ENCODE assay signal across 9 mouse cellular contexts in the genomic region with DNA sequence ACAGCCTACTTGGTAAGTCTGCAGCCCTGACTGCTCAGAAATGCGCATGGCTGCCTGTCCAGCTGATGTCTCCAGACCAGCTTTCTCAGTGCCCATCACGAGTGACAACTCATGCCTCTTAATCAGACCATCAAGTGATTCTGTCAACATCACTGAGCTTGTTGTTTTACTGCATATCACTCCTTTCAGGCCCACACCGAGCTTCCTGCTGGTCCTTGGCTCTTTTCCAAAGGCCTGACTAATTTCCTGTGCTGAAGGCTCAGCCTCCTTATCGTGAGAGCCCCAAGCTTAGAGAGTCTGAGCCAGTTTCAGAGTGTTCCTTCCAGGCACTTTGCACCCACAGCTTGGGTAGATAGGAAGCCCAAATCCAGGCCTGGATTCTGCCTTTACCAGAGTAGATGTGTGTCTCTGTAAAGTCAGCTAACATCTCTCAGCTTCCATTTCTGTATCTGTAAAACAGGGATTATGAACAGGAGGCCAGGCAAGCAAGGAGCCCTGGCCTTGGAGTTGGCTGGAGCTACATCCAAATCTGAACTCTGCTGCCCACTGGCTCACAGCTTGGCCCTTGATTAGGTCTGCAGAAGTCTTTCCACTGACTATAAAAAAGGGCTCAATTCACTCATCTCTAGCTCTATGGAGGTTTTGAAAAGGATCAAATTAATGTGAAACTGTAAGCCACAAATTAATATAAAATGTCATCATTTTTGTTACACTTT. TPM values are rescaled to one million over a fixed set of nuclear protein-coding genes. Genes with fewer than 3 reads are reported as not detected.
DNase-seq lines count a peak whose midpoint lies in the region; ATAC-seq and TF ChIP-seq lines count a peak whose summit lies in the region.
"Had no signal": no experiment of that assay in that cellular context is flagged by ENCODE, and none has a peak within 500 bp of the region (broad histone marks: within the 10 kb centered on the region; RNA-seq: fewer than 3 reads in every experiment).

No protein-coding gene starts in this region.

- intact Hi-C loops in gastrocnemius, adult 2 months (cut with DNase I) = no loop called here
- intact Hi-C loops in gastrocnemius, postnatal 36 days (cut with DNase I) = no loop called here

- H3K4me3 ChIP-seq in gastrocnemius, adult 2 months = no peak overlapping the region
- H3K4me3 ChIP-seq in brown adipose tissue, adult 24 weeks (ENCODE audit: insufficient read depth, low read depth, low read length) = no peak overlapping the region
- no peak overlapping the region for H3K4me3 ChIP-seq in heart, embryonic 14.5 days (ENCODE audit: control insufficient read depth in 1 of 2, insufficient read depth in 1 of 2, low read depth in 1 of 2, low read length in 2 of 2)
- no peak overlapping the region for H3K4me3 ChIP-seq in liver, embryonic 11.5 days (ENCODE audit: low read depth, low read length)
- H3K4me3 ChIP-seq: limb, embryonic 13.5 days had no signal

- H3K4me2 ChIP-seq in heart, embryonic 14.5 days (ENCODE audit: low read length) = 0 out of 2 replicates have a peak overlapping the region, but pooled peaks have one; percentile 6
- no peak overlapping the region for H3K4me2 ChIP-seq in liver, embryonic 11.5 days
- H3K4me2 ChIP-seq: limb, embryonic 13.5 days had no signal

- WGBS in heart, embryonic 14.5 days = 3% methylated on average over 4 of the region's 4 CpGs
- WGBS in liver, embryonic 11.5 days = 25% methylated on average over 4 of the region's 4 CpGs

- no peak for DNase-seq in gastrocnemius, adult 2 months
- no peak for DNase-seq in gastrocnemius, postnatal 36 days
- peak; percentile 67 for DNase-seq in CD4-positive, CD25-positive, alpha-beta regulatory T cell, adult 2 months (ENCODE audit: low read depth, low spot score)
- no peak for DNase-seq in liver, embryonic 11.5 days (ENCODE audit: low spot score)
- DNase-seq in layer of hippocampus, adult 11-12 months (ENCODE audit: low spot score) = no peak

- no peaks in the 10 kb centered on the region for H3K9me3 ChIP-seq in heart, embryonic 14.5 days (ENCODE audit: control insufficient read depth, low read length)
- H3K9me3 ChIP-seq in liver, embryonic 11.5 days (ENCODE audit: control insufficient read depth, low read length) = no peaks in the 10 kb centered on the region
- H3K9me3 ChIP-seq: limb, embryonic 13.5 days had no signal

- no peak overlapping the region for H3K9ac ChIP-seq in heart, embryonic 14.5 days (ENCODE audit: low read length)
- no peak overlapping the region for H3K9ac ChIP-seq in liver, embryonic 11.5 days (ENCODE audit: low read depth, low read length)
- H3K9ac ChIP-seq: limb, embryonic 13.5 days had no signal

- peaks cover 3% of the 10 kb centered on the region; the same call in 1 of the 2 replicates for H3K4me1 ChIP-seq in brown adipose tissue, adult 24 weeks (ENCODE audit: control insufficient read depth, insufficient read depth, insufficient read length, low read length)
- H3K4me1 ChIP-seq in heart, embryonic 14.5 days (ENCODE audit: control insufficient read depth in 2 of 2, insufficient read depth in 2 of 2, low read length in 2 of 2) = peaks cover 6 to 9% of the 10 kb centered on the region in 2 experiments
- peaks cover 4% of the 10 kb centered on the region; the same call in 1 of the 2 replicates for H3K4me1 ChIP-seq in liver, embryonic 11.5 days (replicated peaks; ENCODE audit: control insufficient read depth, insufficient read depth, low read length)

- H3K36me3 ChIP-seq in heart, embryonic 14.5 days (ENCODE audit: control insufficient read depth, insufficient read depth, low read length) = no peaks in the 10 kb centered on the region
- no peaks in the 10 kb centered on the region for H3K36me3 ChIP-seq in liver, embryonic 11.5 days (ENCODE audit: control insufficient read depth, insufficient read depth, low read length)
- H3K36me3 ChIP-seq: limb, embryonic 13.5 days had no signal

- H3K27me3 ChIP-seq in heart, embryonic 14.5 days (ENCODE audit: control insufficient read depth, insufficient read depth, low read length) = no peaks in the 10 kb centered on the region
- no peaks in the 10 kb centered on the region for H3K27me3 ChIP-seq in liver, embryonic 11.5 days (replicated peaks; ENCODE audit: control insufficient read depth, insufficient read depth, low read length)
- H3K27me3 ChIP-seq: limb, embryonic 13.5 days had no signal

- peak; percentile 89 for ATAC-seq in heart, embryonic 14.5 days (ENCODE audit: insufficient number of reproducible peaks, insufficient read depth, low FRiP score, low read depth)
- ATAC-seq in liver, embryonic 11.5 days (replicated peaks; ENCODE audit: low FRiP score) = peak; percentile 70; the same call in 1 of the 2 replicates
- ATAC-seq in neutrophil, adult 5-6 weeks (ENCODE audit: extremely low read depth, insufficient number of reproducible peaks, low FRiP score, poor library complexity, severe bottlenecking) = peak; percentile 82

- TF ChIP-seq CTCF in gastrocnemius, adult 2 months (IDR thresholded peaks at IDR 0.05) = no peak

- H3K27ac ChIP-seq in gastrocnemius, adult 2 months = peak overlapping the region; percentile 68
- peak overlapping the region; percentile 50 for H3K27ac ChIP-seq in brown adipose tissue, adult 24 weeks (replicated peaks; ENCODE audit: low read depth, low read length)
- H3K27ac ChIP-seq in heart, embryonic 14.5 days (replicated peaks in 1 of 2; ENCODE audit: control insufficient read depth in 1 of 2, insufficient read depth in 1 of 2, low read depth in 2 of 2, low read length in 2 of 2) = peak overlapping the region; percentile 61 to 80
- H3K27ac ChIP-seq in liver, embryonic 11.5 days (ENCODE audit: low read depth, low read length) = peak overlapping the region; percentile 32; the same call in 1 of the 2 replicates
- H3K27ac ChIP-seq: limb, embryonic 13.5 days had no signal

RNA-seq across cellular contexts. Expression of a gene that starts 51.5 kb away (rescaled TPM):
- total RNA-seq in gastrocnemius, adult 2 months (2021) = 1 to 10 TPM; 3.9 to 6.1 TPM
- total RNA-seq in gastrocnemius, postnatal 36 days (2021) = 1 to 10 TPM; 4.9 to 5.7 TPM
- 11.9 and 21.4 TPM in 2 replicates for polyA plus RNA-seq in brown adipose tissue, adult 24 weeks (2012; ENCODE audit: insufficient read depth, insufficient read length, missing spikeins)
- polyA plus RNA-seq in heart, embryonic 14.5 days (2014; fragmentation: Nextera tagmentation; extraction: Ambion mirVana) = 4.6 and 4.9 TPM in 2 replicates
- polyA plus RNA-seq in liver, embryonic 11.5 days (2014; fragmentation: Nextera tagmentation; extraction: Ambion mirVana) = 1.8 and 2.0 TPM in 2 replicates
- total RNA-seq in neutrophil, adult 5-6 weeks (2017) = 445 and 463 TPM in 2 replicates

Comparison
In these comparisons a context has a peak if more than half of its experiments do, and no peak if none do; other contexts are left out.
1. RNA of a gene that starts 51.5 kb away (total RNA-seq): 445 to 463 TPM in neutrophil, adult 5-6 weeks; 3.9 to 6.1 TPM in gastrocnemius, adult 2 months and 4.9 to 5.7 TPM in gastrocnemius, postnatal 36 days; every median in the first group is over 10 times any median in the second.
2. Peak in every context shown above with its lines, with median percentiles within 50 percentile points of each other: H3K27ac ChIP-seq and ATAC-seq.